Mouse (Mus musculus) lung, adult 2 months (tissue): Measurements from ENCODE around the gene Zbtb20.

Source experiments
- CTCF ChIP-seq: fragments of 200-500 bp; IDR thresholded peaks from 2 replicates; pipeline ENCODE4 v1.5.1; 2011; ENCODE audit warnings: mild to moderate bottlenecking, low read length, control low read depth; ENCODE audit not compliant: insufficient read depth
- POLR2A ChIP-seq: fragments of 200-500 bp; IDR thresholded peaks from 2 replicates; pipeline ENCODE4 v1.6.1; 2011; ENCODE audit warnings: low read depth, mild to moderate bottlenecking, control low read depth, low read length, borderline replicate concordance; ENCODE audit errors: extremely low read depth

DNA sequence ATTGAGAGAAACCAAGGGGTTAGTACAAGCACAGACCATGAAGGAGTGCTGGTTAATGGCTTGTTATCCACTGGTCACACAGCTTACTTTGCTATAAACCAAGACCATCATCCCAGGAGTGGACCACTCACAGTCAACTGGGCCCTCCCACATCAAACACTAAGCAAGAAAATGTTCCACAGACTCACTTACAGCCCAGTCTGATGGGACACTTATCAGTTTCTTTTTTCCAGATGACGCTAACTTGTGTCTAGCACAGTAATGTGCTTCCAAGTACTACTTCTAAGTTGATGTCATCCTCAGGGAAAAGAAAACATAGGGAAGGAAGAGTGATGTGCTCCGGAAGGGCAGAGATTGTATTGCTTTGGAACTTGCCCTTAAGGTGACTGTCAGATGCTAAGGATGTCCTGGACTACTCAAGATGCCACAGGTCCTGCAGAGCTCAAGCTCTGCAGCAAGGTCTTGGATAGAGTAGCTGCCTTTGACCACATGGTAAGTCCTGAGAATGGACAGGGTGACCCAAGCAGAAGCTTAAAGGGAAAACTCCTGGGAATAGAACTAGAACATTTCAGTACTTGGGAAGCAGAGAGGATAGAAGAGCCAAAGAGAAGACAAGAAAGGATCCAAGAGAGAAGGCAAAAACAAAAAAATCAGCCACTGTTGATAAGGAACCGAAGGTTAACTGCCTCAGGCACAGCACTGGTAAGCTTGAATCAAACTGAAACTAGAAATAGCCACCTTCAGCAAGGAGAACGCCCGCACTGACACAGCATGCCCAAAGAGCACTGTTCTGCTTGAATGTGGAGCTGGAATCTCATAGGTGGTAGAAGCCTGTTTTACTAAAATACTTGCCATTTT lies 556.1 kb downstream of the Zbtb20 start:
- TF ChIP-seq CTCF, result no peak
- no peak for TF ChIP-seq POLR2A
